Mouse (Mus musculus) heart, embryonic 10.5 days (tissue): ENCODE data around the gene Prickle1. TPM values are rescaled to one million over a fixed set of nuclear protein-coding genes. Genes with fewer than 3 reads are reported as not detected.

Source experiments
- DNase-seq: peaks from one replicate; pipeline ENCODE4 v3.0.0-alpha.2; 2017; ENCODE audit warnings: low spot score
- H3K27ac ChIP-seq: fragments of 300-500 bp; sonication (generic); 2 replicates; pipeline ENCODE4 v1.5.1; 2016; ENCODE audit warnings: mild to moderate bottlenecking
- H3K27me3 ChIP-seq: fragments of 300-500 bp; sonication (generic); 2 replicates; pipeline ENCODE4 v1.6.1; 2016; ENCODE audit warnings: mild to moderate bottlenecking; ENCODE audit not compliant: poor library complexity, insufficient read depth, severe bottlenecking
- H3K36me3 ChIP-seq: fragments of 300-500 bp; sonication (generic); 2 replicates; pipeline ENCODE4 v1.6.1; 2016; ENCODE audit warnings: mild to moderate bottlenecking, moderate library complexity
- H3K4me1 ChIP-seq: fragments of 300-500 bp; sonication (generic); 2 replicates; pipeline ENCODE4 v1.6.1; 2016; ENCODE audit warnings: mild to moderate bottlenecking
- H3K4me3 ChIP-seq: fragments of 300-500 bp; sonication (generic); 2 replicates; pipeline ENCODE4 v1.5.1; 2016; ENCODE audit warnings: mild to moderate bottlenecking, moderate library complexity
- H3K9me3 ChIP-seq: fragments of 300-500 bp; sonication (generic); 2 replicates; pipeline ENCODE4 v1.6.1; 2016; ENCODE audit warnings: mild to moderate bottlenecking, moderate library complexity
- WGBS: fragments of 180-500 bp; shearing (Covaris S2); methylation state at CpG from one replicate; pipeline ENCODE4 v1.1.7; 2016; 5-methylcytosine and 5-hydroxymethylcytosine counted together
- polyA plus RNA-seq: library from polyadenylated mRNA; unstranded; fragments of >200 nt; fragmentation: Nextera tagmentation; extraction: Ambion mirVana; gene quantifications from 2 replicates; pipeline ENCODE4 v1.2.1, GENCODE M21; 2016

The Prickle1 gene
- polyA plus RNA-seq: 28.5 and 33.4 TPM in 2 replicates

DNA sequence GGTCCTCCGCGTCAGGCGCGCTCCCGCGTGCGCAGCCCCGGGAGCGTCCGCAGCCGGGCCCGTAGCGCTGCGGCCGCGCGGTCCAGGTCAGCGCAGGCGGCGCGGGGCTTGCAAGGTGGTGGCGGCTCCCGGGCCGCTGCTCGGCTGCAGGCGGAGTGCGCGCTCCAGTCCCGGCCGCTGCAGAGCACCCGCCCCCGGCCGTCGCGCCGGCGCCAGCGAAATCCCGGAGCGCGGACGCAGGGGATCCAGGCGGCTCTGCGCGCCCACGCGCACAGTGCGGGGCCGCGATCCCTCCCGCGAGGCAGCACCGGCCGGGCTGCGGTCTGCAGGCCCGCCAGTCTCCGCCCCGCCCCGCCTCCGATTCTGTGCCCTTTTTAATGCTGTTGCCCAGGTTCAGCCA, at the start of gene Prickle1:
TSS of gene Prickle1 (minus strand) at position 146 of the 400 bp plus-strand sequence.
- no peaks in the 10 kb centered on the region for H3K27me3 ChIP-seq
- under 1% methylated on average over 60 of the region's 60 CpGs for WGBS
- peak within 1 kb of the TSS; percentile 92 for H3K4me3 ChIP-seq
- no peaks in the 10 kb centered on the region for H3K9me3 ChIP-seq
- H3K36me3 ChIP-seq: no peaks in the 10 kb centered on the region
- DNase-seq: peak; percentile 93
- peak within 1 kb of the TSS; percentile 98 for H3K27ac ChIP-seq
- H3K4me1 ChIP-seq: peaks cover 40% of the 10 kb centered on the region

DNA sequence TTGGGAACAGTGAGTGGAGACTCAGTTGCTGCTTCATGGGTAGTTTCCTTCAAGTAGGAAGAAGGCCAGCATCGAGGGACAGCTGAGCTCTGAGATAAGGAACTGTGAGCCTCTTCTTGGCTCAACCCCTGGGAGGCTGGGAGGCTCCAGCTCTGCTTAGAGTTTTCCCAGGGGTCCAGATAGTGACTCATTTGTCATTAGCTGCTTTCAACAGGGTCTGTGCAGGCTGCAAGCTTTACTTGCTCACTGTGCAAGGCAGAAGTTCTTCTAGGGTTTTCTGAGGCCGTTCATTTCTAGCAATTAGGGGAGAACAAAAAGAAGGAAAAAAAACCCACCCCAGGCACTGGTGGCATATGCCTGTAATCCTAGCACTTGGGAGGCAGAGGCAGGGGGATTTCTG, 44.5 kb upstream of the Prickle1 start:
- H3K27me3 ChIP-seq: no peaks in the 10 kb centered on the region
- peaks cover 11% of the 10 kb centered on the region; the same call in 1 of the 2 replicates for H3K4me1 ChIP-seq
- H3K4me3 ChIP-seq: no peak overlapping the region
- DNase-seq: peak; percentile 70
- no peaks in the 10 kb centered on the region for H3K9me3 ChIP-seq
- no peaks in the 10 kb centered on the region for H3K36me3 ChIP-seq
- 33% methylated on average over 2 of the region's 2 CpGs for WGBS
- H3K27ac ChIP-seq: no peak overlapping the region

DNA sequence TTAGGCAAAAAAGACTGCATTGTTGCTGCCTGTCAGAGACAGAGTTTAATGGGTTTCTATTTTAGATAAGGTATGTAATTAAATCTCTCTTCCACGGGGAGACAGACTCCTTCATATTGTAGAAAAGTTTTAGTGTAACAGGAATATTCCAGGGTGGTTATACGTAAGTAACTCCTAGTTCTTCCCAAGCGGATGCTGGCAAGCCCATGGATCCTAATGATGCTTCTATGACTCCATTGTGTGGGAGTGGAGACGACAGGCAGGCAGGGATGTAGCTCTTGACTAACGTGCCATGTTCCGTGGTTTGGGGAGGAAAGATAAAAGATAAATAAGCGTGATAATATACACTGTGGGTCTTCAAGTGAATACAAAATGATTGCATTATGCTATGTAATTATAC, 41.3 kb upstream of the Prickle1 start:
- Histone ChIP-seq H3K36me3 (no peaks in the 10 kb centered on the region), H3K9me3 (no peaks in the 10 kb centered on the region), H3K27me3 (no peaks in the 10 kb centered on the region), H3K27ac (no peak overlapping the region), H3K4me3 (no peak overlapping the region), H3K4me1 (peaks cover 13% of the 10 kb centered on the region; the same call in 1 of the 2 replicates)
- 71% methylated on average over 7 of the region's 7 CpGs for WGBS
- peak; percentile 38 for DNase-seq

DNA sequence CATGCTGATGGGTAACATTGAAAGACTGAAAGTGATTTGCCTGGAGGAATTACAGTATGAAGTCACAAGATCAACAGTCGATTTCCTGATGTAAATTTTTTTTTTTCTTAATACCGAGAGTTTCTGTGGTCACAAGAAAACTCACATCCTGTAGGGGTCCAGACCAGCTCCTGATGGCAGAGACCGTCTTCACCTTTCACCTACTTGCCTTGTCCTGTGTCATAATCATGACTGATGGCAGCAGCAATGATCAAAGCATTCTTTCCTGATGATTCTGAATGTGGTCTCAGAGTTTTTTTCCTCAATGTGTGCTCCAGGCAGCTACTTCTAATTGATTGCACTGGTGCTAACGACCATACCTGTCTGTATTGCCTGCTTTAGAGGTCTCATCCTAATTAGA, 39.9 kb upstream of the Prickle1 start:
- Histone ChIP-seq H3K4me3 (no peak overlapping the region), H3K27ac (no peak overlapping the region), H3K36me3 (no peaks in the 10 kb centered on the region), H3K27me3 (no peaks in the 10 kb centered on the region), H3K9me3 (no peaks in the 10 kb centered on the region), H3K4me1 (peaks cover 16% of the 10 kb centered on the region; the same call in 1 of the 2 replicates)
- WGBS: 49% methylated on average over 4 of the region's 4 CpGs
- peak; percentile 59 for DNase-seq

DNA sequence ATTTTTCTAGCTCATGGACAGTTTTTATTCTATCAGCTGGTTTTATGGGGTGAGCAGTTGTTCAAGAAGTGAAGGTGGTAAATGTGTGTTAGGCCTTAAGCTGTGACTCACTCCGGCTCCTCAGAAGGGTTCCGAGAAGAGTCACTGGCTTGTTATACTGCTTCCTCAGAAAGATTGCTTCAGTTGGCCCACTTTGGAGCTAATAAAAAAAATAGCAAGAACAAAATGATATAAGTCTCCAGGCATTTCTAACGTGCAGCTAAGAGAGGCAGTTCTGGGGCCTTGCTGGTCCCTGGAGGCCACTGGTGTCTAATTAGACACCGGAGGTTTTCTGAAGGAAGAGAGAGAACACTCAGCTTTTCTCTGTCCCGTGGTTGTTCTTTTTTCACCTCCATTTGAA, 38.8 kb upstream of the Prickle1 start:
- Histone ChIP-seq H3K27me3 (no peaks in the 10 kb centered on the region), H3K27ac (no peak overlapping the region), H3K9me3 (no peaks in the 10 kb centered on the region), H3K4me1 (peaks cover 23% of the 10 kb centered on the region; the same call in 1 of the 2 replicates), H3K4me3 (no peak overlapping the region), H3K36me3 (no peaks in the 10 kb centered on the region)
- peak; percentile 55 for DNase-seq
- 84% methylated on average over 5 of the region's 5 CpGs for WGBS

DNA sequence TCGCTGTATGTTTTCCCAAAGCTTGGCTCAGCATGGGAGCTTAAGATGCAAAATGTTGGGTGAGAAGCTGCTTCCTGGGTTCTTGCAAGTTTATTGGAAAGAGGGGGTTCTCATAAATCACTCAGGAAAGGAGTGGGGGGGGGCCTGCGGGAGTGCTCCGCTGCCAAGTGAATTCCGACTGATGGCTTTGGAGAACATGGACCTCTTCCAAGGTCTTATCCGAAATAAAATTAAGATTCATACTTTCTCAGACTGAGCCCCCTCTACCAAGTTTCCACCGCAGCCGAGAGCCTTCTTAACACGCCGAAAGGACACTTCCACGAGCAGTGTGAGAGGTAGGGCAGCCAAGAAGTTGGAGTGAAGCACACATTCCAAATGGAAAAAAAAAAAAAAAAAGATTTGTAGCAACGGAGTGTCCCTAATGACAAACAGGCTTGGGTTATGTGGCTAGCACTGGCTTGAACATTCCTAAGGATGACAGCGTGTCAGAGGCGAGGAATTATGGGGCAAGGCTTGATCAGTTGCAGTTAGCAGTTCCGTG, 34.4 kb upstream of the Prickle1 start:
- Histone ChIP-seq H3K4me3 (no peak overlapping the region), H3K9me3 (no peaks in the 10 kb centered on the region), H3K36me3 (no peaks in the 10 kb centered on the region), H3K27ac (no peak overlapping the region), H3K27me3 (no peaks in the 10 kb centered on the region), H3K4me1 (peaks cover 28% of the 10 kb centered on the region)
- DNase-seq: peak; percentile 61
- WGBS: 88% methylated on average over 14 of the region's 14 CpGs

DNA sequence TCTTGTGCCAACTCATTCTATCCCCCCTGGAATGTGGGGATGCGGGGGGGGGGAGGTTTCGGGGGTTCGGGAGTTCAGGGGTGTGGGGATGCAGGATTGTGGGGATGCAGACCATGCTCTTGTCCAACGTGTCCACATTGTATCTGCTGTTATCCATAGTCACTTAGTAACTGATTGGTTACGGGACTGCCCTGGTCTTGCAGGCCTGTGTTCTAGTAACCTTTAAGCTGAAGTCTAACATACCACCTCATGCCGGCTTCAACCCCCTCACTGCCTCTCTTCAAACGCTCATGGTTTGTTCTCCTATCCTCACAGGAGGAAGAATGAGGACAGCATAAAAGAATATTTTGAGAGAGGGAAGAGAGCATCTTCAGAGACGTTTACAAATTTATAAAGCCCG, 33.5 kb upstream of the Prickle1 start:
- H3K36me3 ChIP-seq: no peaks in the 10 kb centered on the region
- DNase-seq: peak; percentile 67
- H3K27ac ChIP-seq: no peak overlapping the region
- WGBS: 92% methylated on average over 9 of the region's 9 CpGs
- H3K27me3 ChIP-seq: no peaks in the 10 kb centered on the region
- peaks cover 28% of the 10 kb centered on the region for H3K4me1 ChIP-seq
- H3K4me3 ChIP-seq: no peak overlapping the region
- H3K9me3 ChIP-seq: no peaks in the 10 kb centered on the region

DNA sequence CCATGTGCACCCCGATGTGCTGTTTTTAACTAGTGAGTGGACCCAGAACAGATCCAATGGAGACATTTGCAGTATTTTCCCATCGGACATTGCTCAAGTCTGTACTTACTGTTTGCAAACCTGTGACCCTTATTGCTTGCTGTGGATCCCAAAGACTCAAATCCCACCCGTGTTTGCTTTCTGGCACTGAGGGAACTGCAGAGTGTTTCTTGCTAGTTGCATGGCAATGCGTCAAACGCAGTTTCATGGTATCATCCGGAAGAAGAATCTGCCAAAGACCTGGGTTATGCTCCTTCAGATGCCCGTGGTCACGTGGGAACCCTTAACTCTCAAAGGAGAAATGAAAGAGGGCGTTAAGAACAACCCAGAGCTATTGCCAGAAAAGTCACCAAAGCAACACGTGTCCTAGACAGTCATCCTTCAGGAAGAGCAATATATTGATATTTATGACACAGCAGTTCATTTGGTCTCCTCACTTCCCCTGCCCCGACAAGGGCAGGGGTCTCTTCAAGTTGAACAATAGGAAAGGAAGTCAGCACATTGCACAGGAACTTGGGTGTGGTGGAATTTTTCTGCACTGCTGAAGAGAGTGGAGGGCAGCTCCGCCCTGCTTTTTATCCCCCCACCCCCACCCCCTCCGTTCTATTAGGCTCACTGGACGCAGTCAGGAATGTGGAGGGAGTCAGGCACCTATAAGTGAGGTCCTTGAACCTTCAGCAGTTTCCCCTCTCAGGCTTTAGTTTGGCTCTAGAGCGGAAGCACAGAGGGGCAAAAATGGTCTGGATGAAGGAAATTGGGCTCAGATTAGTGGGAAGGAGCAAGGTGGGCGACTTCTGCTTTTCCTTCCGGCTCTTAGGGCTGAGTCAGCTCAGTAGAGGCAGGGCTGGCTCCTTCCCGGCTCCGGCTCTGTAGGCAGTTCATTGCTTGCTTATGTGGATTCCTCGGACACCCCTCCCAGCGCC, 32.4 kb upstream of the Prickle1 start:
- WGBS: 63% methylated on average over 21 of the region's 21 CpGs
- Histone ChIP-seq H3K4me1 (peaks cover 28% of the 10 kb centered on the region), H3K36me3 (no peaks in the 10 kb centered on the region), H3K27ac (peak overlapping the region; percentile 78), H3K4me3 (no peak overlapping the region), H3K9me3 (no peaks in the 10 kb centered on the region), H3K27me3 (no peaks in the 10 kb centered on the region)
- DNase-seq: peak; percentile 68

DNA sequence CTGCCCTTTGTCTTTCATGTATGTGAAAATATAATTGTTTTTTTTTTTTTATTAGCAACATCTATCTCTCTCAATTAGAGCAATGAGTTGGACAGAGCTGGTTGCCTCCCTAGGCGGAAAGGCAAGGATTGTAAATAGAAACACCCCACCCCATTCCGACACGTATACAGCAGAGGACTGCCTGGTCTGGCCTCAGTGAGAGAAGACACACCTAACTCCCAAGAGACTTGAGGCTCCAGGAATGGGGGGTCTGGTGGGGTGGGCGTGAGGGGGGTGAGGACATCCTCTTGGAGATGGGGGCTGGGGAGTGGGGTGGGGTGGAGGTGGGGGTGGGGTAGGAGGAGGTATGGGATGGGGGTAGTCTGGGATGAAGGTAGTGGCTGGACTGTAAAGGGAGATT, 23.9 kb upstream of the Prickle1 start:
- H3K9me3 ChIP-seq: 0 out of 2 replicates have a peak, but pooled peaks cover 11% of the 10 kb centered on the region

DNA sequence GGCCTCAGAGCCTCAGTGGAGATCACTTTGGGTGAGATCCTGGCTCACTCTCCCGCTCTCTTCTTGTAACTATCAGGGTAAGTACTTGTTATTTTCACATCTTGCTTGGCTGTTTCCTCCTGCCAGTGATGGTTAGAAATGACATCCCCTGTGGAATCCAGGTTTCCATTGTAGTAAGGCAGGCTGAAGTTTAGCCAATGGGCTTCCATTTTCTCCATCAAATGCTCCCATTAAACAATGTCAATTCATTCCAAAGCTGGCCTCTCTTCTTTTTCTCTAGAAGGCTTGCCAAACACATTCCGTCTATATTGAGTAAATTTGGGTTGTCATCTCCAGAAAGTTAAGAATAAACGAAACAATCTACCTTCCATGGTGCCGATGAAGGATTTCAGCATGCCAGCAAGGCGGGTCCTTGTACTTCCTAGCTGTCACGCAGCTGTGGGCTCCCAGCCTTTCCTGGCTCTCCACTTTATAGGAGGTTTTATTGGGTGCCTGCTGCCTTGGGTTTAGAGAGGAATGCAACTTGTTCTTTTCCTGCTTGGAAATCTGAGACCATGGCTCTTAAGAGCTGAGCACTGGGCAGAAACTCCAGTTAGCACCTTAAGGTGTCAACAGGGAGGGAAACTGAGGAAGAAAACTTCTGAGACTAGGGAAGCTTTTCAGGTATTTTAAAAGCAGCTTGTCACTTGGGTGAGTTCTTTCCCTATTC, 22.9 kb upstream of the Prickle1 start:
- DNase-seq: peak; percentile 67
- Histone ChIP-seq H3K4me1 (peaks cover 13% of the 10 kb centered on the region), H3K36me3 (no peaks in the 10 kb centered on the region), H3K27ac (no peak overlapping the region), H3K9me3 (0 out of 2 replicates have a peak, but pooled peaks cover 11% of the 10 kb centered on the region), H3K4me3 (no peak overlapping the region), H3K27me3 (no peaks in the 10 kb centered on the region)
- 73% methylated on average over 6 of the region's 6 CpGs for WGBS

More for the DNA sequence above, 23.9 kb upstream of the Prickle1 start:
- WGBS: 60% methylated on average over 4 of the region's 4 CpGs
- Histone ChIP-seq H3K36me3 (no peaks in the 10 kb centered on the region), H3K27ac (no peak overlapping the region), H3K27me3 (no peaks in the 10 kb centered on the region), H3K4me3 (no peak overlapping the region), H3K4me1 (0 out of 2 replicates have a peak, but pooled peaks cover 8% of the 10 kb centered on the region)
- DNase-seq: peak; percentile 28

DNA sequence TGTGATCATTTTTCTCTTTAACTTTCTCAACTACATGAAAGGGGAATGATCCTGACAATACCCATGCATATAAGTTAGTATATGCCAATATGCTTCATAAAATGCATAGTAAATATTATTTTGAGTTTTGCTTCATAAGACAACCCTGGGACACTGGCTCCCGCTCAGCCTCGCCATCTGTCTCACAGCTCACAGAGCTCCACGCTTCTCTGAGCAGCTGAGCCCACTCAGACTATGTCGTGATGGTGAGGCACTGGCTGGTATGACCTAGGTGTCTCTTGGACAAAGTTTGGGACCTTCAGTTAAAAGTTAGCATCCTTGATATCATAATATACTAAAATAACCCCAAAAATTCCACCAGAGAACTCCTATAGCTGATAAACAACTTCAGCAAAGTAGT, 20.6 kb upstream of the Prickle1 start:
- Histone ChIP-seq H3K27me3 (no peaks in the 10 kb centered on the region), H3K4me1 (peaks cover 13% of the 10 kb centered on the region), H3K36me3 (no peaks in the 10 kb centered on the region), H3K4me3 (no peak overlapping the region), H3K9me3 (0 out of 2 replicates have a peak, but pooled peaks cover 11% of the 10 kb centered on the region), H3K27ac (no peak overlapping the region)
- peak; percentile 60 for DNase-seq
- 93% methylated on average over 4 of the region's 4 CpGs for WGBS

DNA sequence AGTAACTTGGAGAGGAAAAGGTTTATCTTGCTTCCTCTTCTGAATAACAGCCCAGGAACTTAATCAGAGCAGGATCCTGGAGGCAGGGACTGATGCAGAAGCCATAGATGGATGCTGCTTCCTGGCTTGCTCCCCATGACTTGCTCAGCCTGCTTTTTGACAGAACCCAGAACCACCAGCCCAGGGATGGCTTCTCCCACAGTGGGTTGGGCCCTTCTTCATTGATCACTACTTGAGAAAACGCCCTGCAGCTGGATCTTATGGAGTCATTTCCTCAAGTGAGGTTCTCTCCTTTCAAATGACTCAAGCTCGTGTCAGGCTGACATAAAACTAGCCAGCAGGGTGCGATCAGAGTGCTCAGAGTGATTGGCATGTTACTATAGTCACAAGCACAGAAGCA, 19.3 kb upstream of the Prickle1 start:
- WGBS: 79% methylated on average over 3 of the region's 3 CpGs
- Histone ChIP-seq H3K27me3 (no peaks in the 10 kb centered on the region), H3K27ac (no peak overlapping the region), H3K36me3 (no peaks in the 10 kb centered on the region), H3K4me1 (peaks cover 23% of the 10 kb centered on the region), H3K9me3 (0 out of 2 replicates have a peak, but pooled peaks cover 11% of the 10 kb centered on the region), H3K4me3 (no peak overlapping the region)
- DNase-seq: peak; percentile 73
